Mouse (Mus musculus) brain, embryonic 14.5 days (tissue): ENCODE data around the gene Bpifb5.

Source experiments
- CTCF ChIP-seq: fragments of 200-500 bp; IDR thresholded peaks from 2 replicates; pipeline ENCODE4 v1.5.1; 2012; ENCODE audit warnings: inconsistent platforms, mild to moderate bottlenecking, moderate library complexity, borderline replicate concordance; ENCODE audit not compliant: insufficient read depth, insufficient read length; ENCODE audit errors: extremely low read depth
- POLR2A ChIP-seq: fragments of 200-500 bp; IDR thresholded peaks from 2 replicates; pipeline ENCODE4 v1.6.1; 2012; ENCODE audit warnings: mild to moderate bottlenecking, inconsistent platforms, borderline replicate concordance; ENCODE audit not compliant: poor library complexity, insufficient read depth, insufficient read length, severe bottlenecking; ENCODE audit errors: extremely low read depth

DNA sequence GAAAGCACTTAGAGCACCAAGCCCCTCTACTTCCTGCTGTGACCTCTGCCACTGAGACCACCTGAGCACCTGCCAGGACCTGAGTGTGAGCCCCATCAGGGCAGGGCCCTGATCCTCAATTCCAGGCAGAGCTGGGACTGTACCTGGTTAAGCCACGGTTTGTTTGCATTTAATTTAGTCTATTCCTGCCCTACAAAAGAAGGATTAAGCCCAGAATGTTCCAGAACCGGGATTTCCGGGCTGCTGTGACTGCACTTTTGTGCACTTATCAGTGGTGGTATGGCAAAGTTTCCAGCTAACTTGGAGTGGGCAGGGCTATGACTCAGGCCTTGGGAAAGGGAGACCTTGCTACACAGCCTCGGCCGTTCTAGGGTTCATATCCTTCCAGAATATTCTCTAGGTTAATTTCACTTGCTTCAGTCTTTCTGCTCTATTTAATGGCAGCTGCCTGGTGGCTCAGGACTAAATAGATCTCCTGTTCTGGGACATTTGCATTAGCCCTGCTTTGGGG, 29.5 kb upstream of the Bpifb5 start:
- TF ChIP-seq CTCF (no peak), POLR2A (no peak)
